Mouse (Mus musculus): Measurements from ENCODE around the gene Gm28897. TPM values are rescaled to one million over a fixed set of nuclear protein-coding genes. Genes with fewer than 3 reads are reported as not detected.
"Not testable (repeated sequence)": the region's sequence is repeated elsewhere in the genome, so short reads cannot be mapped to it uniquely, and the experiment has no call there.

Gene Gm28897
- not detected in 2 replicates for total RNA-seq (2017)

GRCm38 (mm10) chrY:80926695-80927094 lies at the start of gene Gm28897:
Gm28897 (plus strand) TSS chrY:80926995.
- ATAC-seq (replicated peaks; ENCODE audit: low read depth, poor library complexity, severe bottlenecking): not testable (repeated sequence)

Data from common myeloid progenitor, adult 5-6 weeks (primary cell).